Mouse (Mus musculus) c-Kit-positive CD71-positive TER-119-negative erythroid progenitor cells, embryonic 14.5 days (primary cell): Measurements from ENCODE around the gene Ntn4.
"Not testable (repeated sequence)": the region's sequence is repeated elsewhere in the genome, so short reads cannot be mapped to it uniquely, and the experiment has no call there.

Experiments used
- DNase-seq: peaks from one replicate; pipeline ENCODE4 v3.0.0-alpha.2; 2013; ENCODE audit warnings: low read depth

The Ntn4 gene

DNA sequence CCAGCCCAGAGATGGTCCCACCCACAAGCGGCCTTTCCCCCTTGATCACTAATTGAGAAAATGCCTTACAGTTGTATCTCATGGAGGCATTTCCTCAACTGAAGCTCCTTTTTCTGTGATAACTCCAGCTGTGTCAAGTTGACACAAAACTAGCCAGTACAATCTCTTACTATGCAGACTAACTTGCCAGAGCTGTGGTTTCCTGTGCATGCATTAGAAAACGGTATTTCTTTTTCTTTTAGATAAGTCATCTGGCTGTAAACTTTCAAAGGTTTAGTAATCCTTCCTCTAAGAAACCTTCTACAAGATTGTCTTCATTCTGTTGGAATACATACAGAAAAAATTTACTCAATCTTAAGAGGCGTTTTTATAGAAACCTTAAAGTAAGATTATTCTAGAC is 44.9 kb downstream of the Ntn4 start:
- DNase-seq: not testable (repeated sequence)

DNA sequence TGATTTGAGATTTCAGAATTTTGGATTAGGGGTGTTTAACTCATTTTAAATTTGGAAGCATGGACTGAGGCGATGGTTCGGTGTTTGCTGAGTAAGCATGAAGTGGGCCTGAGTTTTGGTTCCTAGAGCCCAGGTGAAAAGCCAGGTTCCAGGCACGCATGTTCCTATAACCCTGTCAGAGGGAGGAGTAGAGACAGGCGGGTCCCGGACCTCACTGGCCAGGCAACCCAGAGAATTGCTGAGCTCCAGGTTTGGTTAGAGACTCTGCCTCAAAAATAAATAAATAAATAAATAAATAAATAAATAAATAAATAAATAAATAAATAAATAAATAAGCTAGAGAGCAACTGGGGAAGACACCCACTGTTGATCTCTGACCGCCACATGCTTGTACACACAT is 46.1 kb downstream of the Ntn4 start:
- DNase-seq: no peak

DNA sequence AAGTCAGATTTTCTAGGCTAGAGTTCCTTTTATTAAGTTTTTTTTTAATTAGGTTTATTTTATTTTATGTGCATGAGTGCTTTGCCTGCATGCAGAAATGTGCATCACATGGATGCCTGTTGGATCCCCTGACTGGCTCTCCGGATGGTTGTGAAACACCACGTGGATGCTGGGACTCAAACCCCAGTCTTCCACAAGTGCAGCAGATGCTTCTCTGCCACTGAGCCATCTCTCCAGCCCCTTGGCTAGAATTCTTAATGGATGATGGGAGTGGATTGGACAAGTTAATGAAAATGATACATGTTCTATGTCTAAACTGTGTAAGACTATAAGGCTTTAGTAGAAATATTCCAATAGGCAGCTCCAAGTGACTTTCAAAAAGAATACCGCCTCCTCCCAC is 47.3 kb downstream of the Ntn4 start:
- no peak for DNase-seq

DNA sequence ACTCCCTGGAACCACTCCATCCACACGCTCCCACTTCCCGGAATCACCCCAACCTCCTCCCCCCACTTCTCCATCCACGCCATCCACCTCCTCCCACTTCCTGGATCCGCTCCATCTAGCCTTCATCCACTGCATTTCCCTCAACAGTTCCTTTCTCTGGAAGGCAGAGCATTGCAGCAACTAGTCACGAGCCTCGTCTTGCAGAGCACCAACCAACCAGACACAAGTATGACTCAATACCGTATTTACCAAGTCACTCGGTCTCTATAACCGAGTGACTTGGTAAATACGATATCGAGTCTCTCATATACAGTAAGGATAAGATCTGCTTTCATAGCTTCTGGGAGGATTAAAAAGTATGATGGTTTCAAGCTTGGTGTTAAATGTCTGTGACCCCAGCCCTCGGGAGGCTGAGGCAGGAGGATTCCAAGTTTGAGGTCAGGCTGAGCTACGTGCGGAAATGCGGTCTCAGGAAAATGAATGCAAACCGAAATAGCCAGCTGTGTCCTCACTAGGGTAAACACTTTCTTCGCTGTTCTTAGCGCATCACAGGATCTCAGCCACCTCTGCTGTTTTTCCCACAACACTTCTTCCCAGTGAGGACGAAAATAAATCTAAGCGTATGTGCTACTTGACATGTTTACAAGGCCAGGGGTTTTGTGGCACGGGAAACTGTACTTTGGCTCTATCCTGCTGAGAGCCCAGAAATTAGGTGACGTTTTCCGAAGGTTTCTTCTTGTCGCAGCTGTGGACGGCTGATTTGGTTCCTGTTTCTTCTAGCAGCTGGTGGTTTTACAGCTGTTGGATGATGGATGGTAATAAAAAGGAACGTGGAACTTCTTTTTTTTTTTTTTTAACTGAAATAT is 48.1 kb downstream of the Ntn4 start:
- no peak for DNase-seq

DNA sequence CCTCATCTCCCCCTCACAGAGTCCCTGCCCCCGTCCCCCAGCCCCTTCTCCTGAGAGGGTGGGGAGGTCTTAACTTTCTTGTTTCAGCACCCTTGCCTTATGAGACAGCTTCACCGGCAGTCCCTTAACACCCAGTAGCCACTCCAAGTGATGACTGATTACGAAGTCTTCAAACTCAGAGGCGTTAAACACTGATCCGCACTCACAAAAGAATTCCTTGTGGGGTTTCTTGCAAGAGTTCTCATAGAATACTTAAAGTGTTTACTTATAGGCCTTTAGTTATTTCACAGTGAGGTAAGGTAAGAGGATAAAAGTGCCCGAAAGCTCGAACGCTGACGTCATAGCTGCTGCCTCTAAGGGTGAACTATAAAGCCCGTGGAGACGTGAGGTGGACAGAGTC is 50.9 kb downstream of the Ntn4 start:
- no peak for DNase-seq

DNA sequence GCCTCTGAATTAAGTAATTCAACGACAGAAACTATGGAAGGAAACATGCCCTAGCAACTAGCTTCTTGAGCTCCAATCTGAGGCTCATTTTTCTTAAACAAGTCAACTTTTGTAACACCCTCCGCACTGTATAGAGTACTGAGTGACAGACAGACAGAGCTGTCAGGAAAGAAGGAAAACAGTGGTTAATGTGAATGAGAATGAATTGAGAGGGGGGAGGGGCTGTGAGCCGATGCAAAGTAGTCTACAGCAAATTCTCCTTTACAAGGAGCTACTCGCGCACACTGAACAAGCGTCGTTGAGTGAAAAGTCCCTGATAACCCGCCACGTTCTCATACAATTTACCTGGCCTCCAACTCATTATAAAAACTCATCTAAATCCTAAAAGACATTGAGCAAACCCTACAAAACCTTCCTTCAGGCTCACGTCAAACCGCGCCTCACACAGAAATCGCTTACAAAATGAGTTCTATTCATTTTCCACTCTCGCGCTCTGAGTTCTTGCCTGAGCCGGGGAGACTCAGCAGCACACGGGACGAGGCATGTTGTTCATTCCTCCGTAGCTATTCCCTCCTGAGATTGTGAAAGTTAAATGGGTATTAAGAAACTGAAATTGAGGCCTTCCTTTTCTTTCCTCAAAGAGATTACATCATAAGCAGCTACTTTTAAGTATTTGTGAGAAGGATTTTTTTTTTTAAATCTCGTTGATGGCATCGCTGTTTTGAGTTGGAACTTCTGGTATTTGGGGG is 54.7 kb downstream of the Ntn4 start:
- DNase-seq: no peak

DNA sequence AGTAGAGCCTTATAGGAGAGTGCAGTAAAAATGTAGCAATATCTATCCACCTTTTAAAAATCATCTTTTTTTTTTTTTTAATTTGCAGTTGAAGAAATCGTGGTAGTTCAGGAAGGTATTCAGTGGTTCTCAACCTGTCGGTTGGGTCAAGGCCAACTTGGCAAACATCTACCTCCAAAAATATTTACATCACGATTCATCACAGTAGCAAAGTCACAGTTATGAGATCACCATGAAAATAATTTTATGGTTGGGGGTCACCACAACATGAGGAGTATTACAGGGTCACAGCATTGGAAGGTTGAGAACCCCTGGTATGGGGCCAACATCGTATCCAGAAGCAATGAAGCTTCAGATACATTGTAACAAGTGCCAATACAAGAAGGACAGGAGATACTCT is 55.5 kb downstream of the Ntn4 start:
- DNase-seq: no peak

DNA sequence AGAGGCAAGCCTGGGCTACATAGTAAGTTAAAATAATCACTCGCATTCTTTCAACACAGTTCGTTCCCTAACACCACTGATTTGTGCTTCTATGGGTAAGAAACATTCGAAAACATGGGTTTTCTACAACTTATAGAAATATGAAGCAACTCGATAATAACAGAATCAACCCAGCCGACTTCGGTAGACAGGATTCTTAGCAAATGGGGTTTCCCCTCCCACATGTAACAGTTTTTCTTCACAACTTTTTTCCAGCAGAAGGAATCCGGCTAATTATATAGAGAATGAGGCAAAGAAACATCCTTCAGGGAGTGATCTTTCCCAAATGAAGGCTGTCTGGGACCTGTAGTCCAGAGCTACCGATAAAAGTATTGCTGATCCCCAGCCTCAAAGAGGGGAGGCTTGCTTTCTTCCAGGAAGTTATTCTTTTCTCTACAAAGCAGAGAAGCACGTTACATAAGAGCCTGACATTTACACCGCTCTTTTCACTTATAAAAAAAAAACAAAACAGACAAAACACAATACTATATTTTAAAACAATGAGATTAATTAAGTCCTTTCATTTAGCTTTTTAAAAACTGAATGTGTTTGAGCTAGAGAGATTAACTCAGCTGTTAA is 57.5 kb downstream of the Ntn4 start:
- DNase-seq: no peak

DNA sequence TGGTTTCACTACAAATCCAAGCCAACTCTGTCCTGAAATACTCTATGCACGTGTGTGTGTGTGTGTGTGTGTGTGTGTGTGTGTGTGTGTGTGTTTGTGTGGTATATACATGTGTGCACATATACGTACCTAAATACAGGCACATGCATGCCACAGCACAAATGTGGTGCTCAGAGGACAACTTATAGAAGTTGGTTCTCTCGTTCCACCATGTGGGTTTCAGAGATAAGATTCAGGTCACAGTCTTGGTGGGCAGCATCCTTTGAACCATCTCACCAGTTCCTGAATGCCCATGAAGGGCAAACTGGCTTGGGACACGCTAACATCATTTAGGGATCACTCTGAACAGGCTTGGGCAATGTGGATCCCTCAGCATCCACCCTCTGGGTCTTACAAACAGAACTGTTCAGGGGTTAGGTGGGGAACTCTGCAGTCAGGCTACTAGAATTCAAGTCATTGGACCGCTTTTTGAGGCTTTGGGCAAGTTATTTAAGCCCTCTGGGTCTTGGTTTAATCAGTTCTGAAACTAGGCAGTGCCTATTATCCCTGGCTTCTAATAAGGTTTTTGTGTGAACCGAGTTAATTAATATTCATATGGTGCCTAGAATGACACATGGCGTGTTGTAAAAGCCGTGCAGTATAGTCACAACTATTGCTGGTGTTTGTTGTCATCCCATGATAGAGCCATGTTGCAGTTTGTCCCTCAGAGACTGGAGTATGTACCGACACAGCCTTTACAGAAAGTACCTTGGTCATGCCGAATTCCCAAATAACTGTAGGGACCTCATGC is 59.4 kb downstream of the Ntn4 start:
- DNase-seq: no peak

DNA sequence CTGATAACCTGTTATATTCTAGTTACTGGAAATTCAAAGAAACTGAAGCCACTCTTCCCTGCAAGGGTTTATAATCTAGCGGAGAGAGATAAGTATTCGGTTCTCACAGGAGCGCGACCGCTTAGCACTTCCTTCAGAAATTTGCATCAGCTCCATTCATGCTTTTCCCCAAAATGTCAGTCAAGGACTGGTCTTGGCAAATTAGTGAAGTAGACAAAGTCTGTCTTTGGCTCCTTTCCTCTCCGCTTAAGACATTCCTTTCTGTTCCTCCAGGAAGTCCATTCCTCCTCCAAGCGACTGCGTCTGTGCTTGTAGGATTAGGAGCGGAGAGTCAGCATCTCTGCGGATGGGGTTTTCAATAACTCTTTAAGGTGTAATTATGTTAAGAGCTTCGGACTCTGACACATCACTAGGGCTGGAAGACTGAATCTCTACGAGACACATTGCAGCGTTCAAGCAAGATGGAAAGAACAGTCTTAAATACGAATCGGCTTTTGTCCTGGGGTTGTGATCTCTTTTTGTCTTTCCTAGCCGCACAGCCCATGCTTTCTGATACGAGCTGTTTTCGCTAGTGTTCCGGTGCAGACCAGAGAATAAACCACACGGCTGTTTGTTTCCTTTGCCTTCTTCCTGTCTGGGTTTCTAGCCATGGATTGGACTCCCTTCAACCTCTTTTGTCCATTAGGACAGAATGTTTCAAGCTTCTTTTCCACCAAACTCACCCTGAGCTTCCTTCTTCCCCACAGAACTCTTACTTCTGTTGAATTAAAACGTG is 60.3 kb downstream of the Ntn4 start:
- no peak for DNase-seq

DNA sequence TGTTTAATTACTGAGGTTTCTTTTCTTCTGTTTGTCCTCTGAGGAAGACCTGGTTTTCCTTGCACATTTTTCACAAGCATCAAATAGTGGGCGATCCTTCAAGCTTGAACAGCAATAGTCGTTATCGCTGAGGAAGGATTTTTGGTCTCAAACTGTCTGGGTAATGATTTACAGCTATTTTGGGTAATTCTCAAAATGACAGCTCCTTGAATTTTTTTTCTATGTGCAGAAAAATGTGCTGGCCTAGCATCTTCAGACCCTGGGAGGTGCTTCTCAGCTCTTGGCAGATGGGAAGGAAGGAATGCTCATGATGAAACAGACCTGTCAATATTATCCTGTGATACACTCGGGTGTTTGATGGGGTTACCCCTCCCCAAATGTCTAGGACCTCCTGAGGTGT is 63.5 kb downstream of the Ntn4 start:
- DNase-seq: no peak

DNA sequence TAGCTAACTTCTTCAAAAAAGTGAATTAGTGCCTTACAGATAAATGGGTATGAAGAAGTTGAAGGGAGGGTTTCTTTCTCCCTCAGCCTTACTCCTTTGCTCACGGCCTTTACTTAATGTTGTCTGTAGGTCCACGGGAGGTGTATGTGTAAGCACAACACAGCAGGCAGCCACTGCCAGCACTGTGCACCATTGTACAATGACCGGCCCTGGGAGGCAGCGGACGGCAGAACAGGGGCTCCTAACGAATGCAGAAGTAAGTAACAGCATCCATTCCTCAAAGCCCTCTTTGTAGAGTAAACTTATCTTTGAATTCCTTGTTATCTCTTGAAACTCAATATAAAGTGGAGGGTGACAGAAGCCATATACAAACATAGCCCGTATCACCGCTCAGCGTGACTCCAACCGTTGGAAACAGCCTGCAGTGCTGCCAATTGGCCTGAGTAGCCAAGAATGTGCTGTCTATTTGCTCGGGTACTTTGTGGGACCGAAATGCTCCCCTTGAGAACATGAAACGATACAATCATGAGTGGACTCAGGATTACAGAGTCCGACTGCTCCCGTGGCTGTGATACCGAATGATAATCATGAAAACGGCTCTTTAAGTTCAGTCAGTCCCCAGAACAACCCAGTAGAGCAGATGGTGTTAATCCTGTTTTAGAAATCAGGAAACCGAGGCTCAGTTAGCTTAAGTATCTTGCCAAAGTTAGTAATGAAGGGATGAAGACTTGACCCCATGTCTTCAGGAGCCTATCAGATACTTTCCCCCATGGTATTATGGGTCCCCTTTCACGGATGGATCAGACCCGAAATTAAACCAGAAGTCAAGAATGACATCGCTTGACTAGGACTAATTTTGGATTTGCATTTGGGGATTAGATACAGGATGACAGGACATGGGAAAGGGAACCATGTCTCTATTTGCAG is 66.9 kb downstream of the Ntn4 start:
- DNase-seq: no peak

DNA sequence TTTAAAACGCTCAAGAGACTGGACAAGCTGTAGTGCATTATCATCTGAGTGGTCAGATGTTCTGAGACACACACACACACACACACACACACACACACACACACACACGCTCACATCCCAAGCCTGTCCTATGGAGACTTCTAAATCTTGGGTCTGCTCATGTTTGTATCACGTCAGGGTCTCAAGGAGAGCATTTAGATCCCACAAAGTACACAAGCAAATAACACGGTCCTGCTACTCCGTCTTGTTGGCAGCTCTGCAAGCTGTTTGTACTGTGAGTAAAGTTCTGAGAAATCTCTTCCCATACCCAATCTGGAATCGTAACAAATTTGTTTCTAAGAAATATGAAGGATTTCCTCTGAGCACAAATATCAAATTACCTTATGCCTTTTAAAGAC is 67.6 kb downstream of the Ntn4 start:
- no peak for DNase-seq

DNA sequence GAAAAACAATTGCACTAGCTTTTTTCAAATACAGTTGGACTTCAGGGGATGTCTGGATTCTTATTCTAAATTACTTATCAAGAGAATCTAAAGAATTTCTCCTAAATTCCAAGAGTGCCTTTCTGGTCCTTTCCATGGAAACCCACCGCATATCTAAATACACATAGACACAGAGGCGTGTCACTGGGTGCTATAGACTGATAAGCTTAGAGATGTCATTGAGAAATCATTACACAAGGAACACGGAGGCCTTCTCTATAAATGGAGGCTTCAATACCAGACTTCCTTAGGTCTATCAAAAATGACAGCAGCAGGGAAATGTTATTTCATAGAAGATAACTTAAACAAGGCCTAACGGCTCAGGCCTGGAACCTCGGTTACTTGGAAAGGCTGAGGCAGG is 68.0 kb downstream of the Ntn4 start:
- DNase-seq: no peak

DNA sequence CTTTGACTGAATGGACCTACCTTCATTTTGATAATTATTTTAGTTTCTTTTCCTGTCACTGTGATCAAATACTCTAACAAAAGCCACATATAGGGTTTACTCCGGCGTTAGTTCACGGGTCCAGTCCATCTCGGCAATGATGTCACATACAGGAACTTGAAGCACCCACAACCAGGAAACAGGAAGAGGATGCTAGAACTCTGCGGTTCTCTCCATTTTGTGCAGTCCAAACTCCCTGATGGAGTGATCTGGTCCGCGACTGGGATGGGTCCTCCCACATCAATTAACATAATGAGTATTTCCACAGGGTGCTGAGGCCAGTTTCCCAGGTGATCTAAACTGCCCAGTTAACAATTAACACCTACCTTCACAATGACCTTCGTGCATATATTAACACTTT is 69.1 kb downstream of the Ntn4 start:
- DNase-seq: no peak

DNA sequence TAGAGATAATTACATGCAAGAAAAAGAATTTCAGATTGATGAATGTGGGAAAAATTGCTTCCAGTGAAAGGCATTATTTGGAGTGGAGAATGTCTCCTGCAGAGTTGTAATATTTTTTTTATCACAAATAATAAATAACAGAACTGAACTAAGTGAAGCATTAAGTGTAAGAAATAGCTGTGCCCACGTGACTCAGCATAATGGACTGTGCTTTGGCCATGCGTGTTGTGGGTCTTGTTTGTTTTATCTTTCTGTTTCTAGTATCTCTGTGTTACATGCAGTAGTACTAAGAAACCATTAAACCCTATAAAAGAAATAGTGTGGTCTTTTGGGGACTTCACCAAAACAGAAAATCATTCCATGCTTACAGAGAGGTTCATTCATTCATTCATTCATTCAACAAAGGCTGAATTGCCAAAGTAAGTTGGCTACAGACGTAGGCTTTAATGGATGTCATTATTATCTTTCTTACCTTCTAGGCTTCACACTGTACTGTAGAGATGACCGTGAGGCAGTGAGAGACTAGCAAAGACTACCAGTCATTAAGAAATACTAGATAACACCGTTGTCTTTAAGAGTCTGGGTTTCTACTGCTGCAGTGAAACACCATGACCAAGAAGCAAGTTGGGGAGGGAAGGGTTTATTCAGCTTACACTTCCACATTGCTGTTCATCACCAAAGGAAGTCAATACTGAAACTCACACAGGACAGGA is 81.3 kb downstream of the Ntn4 start:
- no peak for DNase-seq

DNA sequence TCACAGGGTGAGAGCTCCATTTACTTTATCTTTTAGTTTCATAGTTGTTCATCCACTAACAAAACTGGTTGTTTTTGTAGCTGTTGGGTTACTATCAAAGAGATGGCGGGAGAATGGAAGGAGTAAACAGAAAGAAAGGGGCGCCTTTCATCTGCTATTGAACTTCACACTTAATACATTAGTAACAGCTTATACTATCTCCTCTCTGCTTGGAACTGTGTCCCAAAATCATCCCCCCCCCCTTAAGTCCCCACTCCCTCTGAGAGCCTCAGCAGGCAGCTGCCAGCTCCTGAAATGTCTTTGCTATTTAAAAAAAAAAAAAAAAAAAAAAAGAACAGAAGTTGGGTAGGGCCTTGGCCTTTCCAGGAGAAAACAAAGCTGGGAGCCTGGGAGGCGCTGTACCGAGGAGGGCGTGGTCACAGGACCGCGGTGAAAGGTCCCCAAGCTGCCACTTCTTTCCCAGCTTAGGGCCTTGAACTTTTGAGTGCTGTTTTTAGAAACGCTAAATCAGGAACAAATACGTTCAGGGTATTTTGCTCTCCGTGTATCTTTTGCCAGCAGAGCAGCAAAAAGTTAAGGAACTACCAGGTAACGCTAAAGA is 83.6 kb downstream of the Ntn4 start:
- no peak for DNase-seq

DNA sequence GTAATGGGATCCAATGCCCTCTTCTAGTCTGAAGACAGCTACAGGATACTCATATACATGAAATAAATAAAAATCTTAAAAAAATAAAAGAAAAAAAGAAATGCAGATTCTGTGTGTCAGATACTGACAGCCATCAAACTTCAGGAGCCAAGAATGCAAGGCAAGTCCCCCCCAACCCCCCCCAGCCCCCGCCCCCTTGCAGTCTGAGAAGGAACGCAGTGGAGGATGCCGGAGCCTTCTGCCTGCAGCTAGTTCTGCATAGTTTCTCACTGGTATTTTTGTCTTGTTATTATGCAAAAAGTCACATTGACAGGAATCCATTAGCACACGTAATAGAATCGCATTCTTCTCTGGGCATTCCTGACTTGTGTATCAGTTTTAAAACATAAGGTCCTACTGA is 87.7 kb downstream of the Ntn4 start:
- DNase-seq: no peak

DNA sequence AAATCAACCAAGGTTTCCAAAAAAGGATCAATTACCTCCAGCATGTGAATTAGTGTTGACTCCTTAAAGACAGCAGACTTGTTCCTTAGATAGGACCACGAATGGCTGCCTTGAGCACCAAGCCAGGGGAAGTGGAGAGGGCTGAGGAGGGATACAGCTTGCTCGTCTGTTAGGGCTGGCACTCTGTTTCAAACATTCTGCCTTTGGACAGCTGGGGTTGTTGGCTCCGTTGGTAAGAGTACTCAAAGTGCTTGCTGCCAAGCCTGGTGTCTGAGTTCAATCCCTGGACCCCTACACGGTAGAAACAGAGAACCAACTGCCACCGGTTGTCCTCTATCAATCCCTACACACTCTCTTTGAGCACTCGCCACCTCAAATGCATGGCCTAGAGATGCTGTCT is 90.0 kb downstream of the Ntn4 start:
- no peak for DNase-seq
